Mouse (Mus musculus): Measurements from ENCODE around the gene Caln1.

DNA sequence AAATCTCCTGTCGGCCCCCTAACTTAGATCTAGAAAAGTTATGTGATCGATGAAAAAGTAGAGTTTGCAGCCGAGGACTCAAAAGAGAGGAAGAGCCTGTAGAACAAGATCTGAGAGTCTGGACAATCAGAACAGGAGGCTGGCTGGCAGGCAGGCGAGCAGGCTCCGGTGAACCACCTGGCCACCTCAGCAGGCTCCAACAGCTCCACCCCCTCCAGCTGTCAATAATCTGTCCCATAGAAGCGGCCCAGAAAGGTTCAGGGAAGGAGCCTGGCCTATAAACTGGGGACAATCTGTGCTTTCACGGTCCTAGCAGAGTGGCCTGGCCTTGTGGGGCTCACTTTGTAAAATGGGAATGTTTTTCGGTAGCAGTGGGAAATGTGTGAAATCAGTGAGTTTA is 501.8 kb downstream of the Caln1 start:
- TF ChIP-seq FLI1 (IDR thresholded peaks at IDR 0.05; ENCODE audit: low read length): no peak
- TF ChIP-seq GATA1 (IDR thresholded peaks at IDR 0.05; ENCODE audit: borderline replicate concordance, low read length): no peak

Data from megakaryocyte, embryonic 14.5 days (primary cell).